Mouse (Mus musculus): ENCODE measurements around the gene Hist1h2ab. TPM values are rescaled to one million over a fixed set of nuclear protein-coding genes. Genes with fewer than 3 reads are reported as not detected.
A peak's percentile ranks its signal among the peaks of the same experiment; 100 is the strongest.
"Not testable (repeated sequence)": the region's sequence is repeated elsewhere in the genome, so short reads cannot be mapped to it uniquely, and the experiment has no call there.

The Hist1h2ab gene
- polyA plus RNA-seq, 1 experiment from 2014 or later = 3.5 TPM

DNA sequence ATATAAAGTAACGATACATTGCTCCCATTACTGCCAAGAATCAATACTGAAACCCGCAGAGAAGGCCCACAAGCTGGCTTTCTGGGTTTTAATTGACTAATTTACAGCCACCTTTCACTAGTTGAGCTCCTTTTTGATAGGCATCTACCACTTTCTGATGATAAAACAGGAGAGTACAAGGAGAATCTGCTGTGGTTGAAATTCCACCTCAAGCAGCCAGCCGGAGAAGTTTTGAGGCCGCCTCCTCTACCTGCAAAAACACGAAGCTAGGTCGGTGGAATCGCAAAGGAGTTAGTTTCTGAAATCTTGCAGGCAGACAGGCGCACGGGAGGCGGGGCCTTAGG lies 12.3 kb downstream of the Hist1h2ab start:
- H3K4me2 ChIP-seq (ENCODE audit: low read depth, low read length) = peak overlapping the region; percentile 59
- H3K9ac ChIP-seq (replicated peaks; ENCODE audit: low read depth, low read length) = peak overlapping the region; percentile 51; the same call in 1 of the 2 replicates
- ATAC-seq (ENCODE audit: low read depth) = no peak
- H3K27me3 ChIP-seq (ENCODE audit: control insufficient read depth, insufficient read depth, low read length) = no peaks in the 10 kb centered on the region
- H3K27ac ChIP-seq (ENCODE audit: low read depth, low read length) = peak overlapping the region; percentile 6; the same call in 1 of the 2 replicates
- no peaks in the 10 kb centered on the region for H3K9me3 ChIP-seq (ENCODE audit: control insufficient read depth, low read length)
- H3K36me3 ChIP-seq (ENCODE audit: control insufficient read depth, insufficient read depth, low read length) = no peaks in the 10 kb centered on the region
- WGBS = under 1% methylated on average over 10 of the region's 10 CpGs
- H3K4me3 ChIP-seq (ENCODE audit: low read depth, low read length) = peak overlapping the region; percentile 45
- peaks cover 7% of the 10 kb centered on the region for H3K4me1 ChIP-seq (ENCODE audit: control insufficient read depth, insufficient read depth, low read length)

DNA sequence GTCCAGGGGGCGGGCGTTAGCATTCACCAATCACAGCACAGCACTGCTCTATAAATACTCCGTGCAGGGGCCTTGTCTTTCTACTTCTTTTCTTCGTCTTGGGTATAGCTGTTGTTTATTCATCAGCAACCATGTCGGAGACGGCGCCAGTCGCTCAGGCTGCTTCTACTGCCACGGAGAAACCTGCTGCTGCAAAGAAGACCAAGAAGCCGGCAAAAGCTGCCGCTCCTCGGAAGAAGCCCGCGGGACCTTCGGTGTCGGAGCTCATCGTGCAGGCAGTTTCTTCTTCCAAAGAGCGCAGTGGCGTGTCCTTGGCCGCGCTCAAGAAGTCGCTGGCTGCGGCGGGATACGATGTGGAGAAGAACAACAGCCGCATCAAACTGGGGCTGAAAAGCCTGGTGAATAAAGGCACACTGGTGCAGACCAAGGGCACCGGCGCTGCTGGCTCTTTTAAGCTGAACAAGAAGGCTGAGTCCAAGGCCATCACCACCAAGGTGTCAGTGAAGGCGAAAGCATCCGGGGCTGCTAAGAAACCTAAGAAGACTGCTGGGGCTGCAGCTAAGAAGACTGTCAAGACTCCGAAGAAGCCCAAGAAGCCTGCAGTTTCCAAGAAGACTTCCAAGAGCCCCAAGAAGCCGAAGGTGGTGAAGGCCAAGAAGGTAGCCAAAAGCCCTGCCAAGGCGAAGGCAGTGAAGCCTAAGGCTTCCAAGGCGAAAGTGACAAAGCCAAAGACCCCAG lies 12.8 kb downstream of the Hist1h2ab start, which contains the start of gene Hist1h1a:
Hist1h1a (plus strand) TSS at position 81 of the 738 bp plus-strand sequence.
- Histone ChIP-seq H3K4me2 (ENCODE audit: low read depth, low read length) (peak within 1 kb of the TSS; percentile 59), H3K9me3 (ENCODE audit: control insufficient read depth, low read length) (no peaks in the 10 kb centered on the region), H3K4me1 (ENCODE audit: control insufficient read depth, insufficient read depth, low read length) (peaks cover 7% of the 10 kb centered on the region), H3K4me3 (ENCODE audit: low read depth, low read length) (peak within 1 kb of the TSS; percentile 45), H3K27ac (ENCODE audit: low read depth, low read length) (peak within 1 kb of the TSS; percentile 63; the same call in 1 of the 2 replicates), H3K36me3 (ENCODE audit: control insufficient read depth, insufficient read depth, low read length) (no peaks in the 10 kb centered on the region), H3K9ac (replicated peaks; ENCODE audit: low read depth, low read length) (peak within 1 kb of the TSS; percentile 51), H3K27me3 (ENCODE audit: control insufficient read depth, insufficient read depth, low read length) (no peaks in the 10 kb centered on the region)
- WGBS = 3% methylated on average over 34 of the region's 34 CpGs
- ATAC-seq (ENCODE audit: low read depth) = peak; percentile 78

DNA sequence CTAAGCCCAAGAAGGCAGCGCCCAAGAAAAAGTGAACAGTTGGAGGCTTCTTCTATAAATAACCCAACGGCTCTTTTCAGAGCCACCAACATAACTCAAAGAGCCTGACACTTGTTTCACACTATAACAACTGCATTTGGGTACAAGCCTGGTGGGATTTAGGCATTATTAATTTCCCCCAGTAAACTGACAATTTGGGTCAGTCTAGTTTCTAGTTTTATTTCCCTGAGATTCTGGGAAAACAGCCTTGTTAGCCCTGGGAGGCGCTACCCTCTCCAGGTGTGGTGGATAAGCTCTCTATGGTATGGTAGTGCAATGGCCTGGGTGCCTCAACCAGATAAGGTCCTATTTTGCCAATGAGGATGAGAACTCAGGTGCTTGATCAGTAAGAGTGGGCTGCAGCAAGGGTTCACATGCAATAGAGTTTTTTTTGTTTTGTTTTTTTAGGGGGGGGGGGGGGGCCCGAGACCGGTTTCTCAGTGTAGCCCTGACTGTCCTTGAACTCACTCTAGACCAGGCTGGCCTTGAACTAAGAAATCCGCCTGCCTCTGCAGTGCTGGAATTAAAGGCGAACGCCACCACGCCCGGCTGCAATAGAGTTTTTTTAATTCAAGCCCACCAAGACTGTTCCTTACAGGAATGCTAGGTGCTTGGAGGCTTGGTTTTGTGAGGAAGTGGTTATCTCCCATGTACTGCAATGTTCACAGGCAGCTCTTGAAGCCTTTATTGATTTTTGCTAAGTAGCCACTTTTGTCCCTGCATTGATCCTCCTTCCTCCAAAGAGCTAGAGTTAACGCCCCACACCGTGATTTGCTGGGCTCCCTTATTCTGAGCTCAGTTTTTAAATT lies 13.6 kb downstream of the Hist1h2ab start:
- no peak overlapping the region for H3K27ac ChIP-seq (ENCODE audit: low read depth, low read length)
- no peaks in the 10 kb centered on the region for H3K36me3 ChIP-seq (ENCODE audit: control insufficient read depth, insufficient read depth, low read length)

DNA sequence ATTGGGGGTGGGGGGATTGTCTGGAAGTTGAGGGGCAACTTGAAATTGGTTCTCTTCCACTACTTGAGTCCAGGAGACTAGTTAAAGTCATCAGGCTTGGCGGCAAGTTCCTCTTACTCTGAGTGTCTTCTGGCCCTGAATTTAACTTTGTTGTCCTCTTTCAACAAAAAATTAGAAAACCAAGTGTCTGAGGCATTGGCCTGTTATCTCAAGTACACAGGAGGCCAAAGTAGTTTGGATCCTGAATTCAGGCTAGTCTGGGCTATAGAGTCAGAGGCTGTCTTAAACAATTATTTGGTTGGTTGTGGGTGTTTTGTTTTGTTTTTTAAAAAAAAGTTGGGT lies 14.2 kb downstream of the Hist1h2ab start:
- Histone ChIP-seq H3K4me3 (ENCODE audit: low read depth, low read length) (no peak overlapping the region), H3K9me3 (ENCODE audit: control insufficient read depth, low read length) (no peaks in the 10 kb centered on the region), H3K27me3 (ENCODE audit: control insufficient read depth, insufficient read depth, low read length) (no peaks in the 10 kb centered on the region), H3K9ac (replicated peaks; ENCODE audit: low read depth, low read length) (no peak overlapping the region), H3K27ac (ENCODE audit: low read depth, low read length) (no peak overlapping the region), H3K36me3 (ENCODE audit: control insufficient read depth, insufficient read depth, low read length) (no peaks in the 10 kb centered on the region), H3K4me2 (ENCODE audit: low read depth, low read length) (no peak overlapping the region), H3K4me1 (ENCODE audit: control insufficient read depth, insufficient read depth, low read length) (peaks cover 7% of the 10 kb centered on the region)
- ATAC-seq (ENCODE audit: low read depth) = no peak
- WGBS = 65% methylated on average over 1 of the region's 1 CpGs

More for the DNA sequence above, 13.6 kb downstream of the Hist1h2ab start:
- peaks cover 7% of the 10 kb centered on the region for H3K4me1 ChIP-seq (ENCODE audit: control insufficient read depth, insufficient read depth, low read length)
- no peaks in the 10 kb centered on the region for H3K27me3 ChIP-seq (ENCODE audit: control insufficient read depth, insufficient read depth, low read length)
- WGBS = 37% methylated on average over 12 of the region's 12 CpGs
- peak overlapping the region; percentile 59 for H3K4me2 ChIP-seq (ENCODE audit: low read depth, low read length)
- no peak for ATAC-seq (ENCODE audit: low read depth)
- H3K9ac ChIP-seq (replicated peaks; ENCODE audit: low read depth, low read length) = peak overlapping the region; percentile 51
- no peaks in the 10 kb centered on the region for H3K9me3 ChIP-seq (ENCODE audit: control insufficient read depth, low read length)
- peak overlapping the region; percentile 45 for H3K4me3 ChIP-seq (ENCODE audit: low read depth, low read length)

- Histone ChIP-seq H3K27me3 (ENCODE audit: control insufficient read depth, insufficient read depth, low read length) (no peaks in the 10 kb centered on the region), H3K36me3 (ENCODE audit: control insufficient read depth, insufficient read depth, low read length) (no peaks in the 10 kb centered on the region), H3K4me1 (ENCODE audit: control insufficient read depth, insufficient read depth, low read length) (peaks cover 7% of the 10 kb centered on the region), H3K9me3 (ENCODE audit: control insufficient read depth, low read length) (no peaks in the 10 kb centered on the region), H3K27ac (ENCODE audit: low read depth, low read length) (no peak overlapping the region), H3K4me2 (ENCODE audit: low read depth, low read length) (no peak overlapping the region), H3K9ac (replicated peaks; ENCODE audit: low read depth, low read length) (no peak overlapping the region), H3K4me3 (ENCODE audit: low read depth, low read length) (no peak overlapping the region)
- ATAC-seq (ENCODE audit: low read depth) = no peak
These were observed 15.8 kb downstream of the Hist1h2ab start for GRCm38 (mm10) chr13:23766772-23767171.

DNA sequence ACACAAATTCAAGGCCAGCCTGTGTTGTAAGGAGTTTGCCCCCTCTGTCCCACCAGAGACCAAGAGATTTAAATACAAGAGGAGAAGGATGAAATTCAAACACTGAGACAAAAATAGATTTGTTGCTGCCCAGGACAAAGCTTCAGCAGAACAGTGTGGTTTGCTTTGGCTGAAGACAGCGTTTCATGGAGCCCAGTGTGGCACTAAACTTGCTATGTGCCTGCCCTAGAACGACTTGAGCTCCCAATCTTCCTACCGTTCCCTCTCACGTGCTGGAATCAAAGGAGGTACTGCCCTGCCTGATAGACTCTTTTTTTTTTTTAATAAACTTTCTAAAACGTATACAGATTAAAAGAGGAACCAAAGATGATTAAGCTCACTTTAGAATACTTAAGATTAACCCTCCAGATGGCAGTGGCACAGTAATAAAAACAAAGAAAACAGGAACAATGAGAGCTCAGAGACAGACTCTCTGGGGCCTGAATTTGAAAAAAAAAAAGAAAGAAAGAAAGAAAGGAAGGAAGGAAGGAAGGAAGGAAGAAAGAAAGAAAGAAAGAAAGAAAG lies 18.0 kb downstream of the Hist1h2ab start:
- Histone ChIP-seq H3K27me3 (ENCODE audit: control insufficient read depth, insufficient read depth, low read length) (no peaks in the 10 kb centered on the region), H3K4me2 (ENCODE audit: low read depth, low read length) (no peak overlapping the region), H3K27ac (ENCODE audit: low read depth, low read length) (no peak overlapping the region), H3K4me1 (ENCODE audit: control insufficient read depth, insufficient read depth, low read length) (peaks cover 10% of the 10 kb centered on the region), H3K9me3 (ENCODE audit: control insufficient read depth, low read length) (no peaks in the 10 kb centered on the region), H3K36me3 (ENCODE audit: control insufficient read depth, insufficient read depth, low read length) (no peaks in the 10 kb centered on the region), H3K9ac (replicated peaks; ENCODE audit: low read depth, low read length) (no peak overlapping the region), H3K4me3 (ENCODE audit: low read depth, low read length) (no peak overlapping the region)
- ATAC-seq (ENCODE audit: low read depth) = no peak
- WGBS = 44% methylated on average over 5 of the region's 5 CpGs

DNA sequence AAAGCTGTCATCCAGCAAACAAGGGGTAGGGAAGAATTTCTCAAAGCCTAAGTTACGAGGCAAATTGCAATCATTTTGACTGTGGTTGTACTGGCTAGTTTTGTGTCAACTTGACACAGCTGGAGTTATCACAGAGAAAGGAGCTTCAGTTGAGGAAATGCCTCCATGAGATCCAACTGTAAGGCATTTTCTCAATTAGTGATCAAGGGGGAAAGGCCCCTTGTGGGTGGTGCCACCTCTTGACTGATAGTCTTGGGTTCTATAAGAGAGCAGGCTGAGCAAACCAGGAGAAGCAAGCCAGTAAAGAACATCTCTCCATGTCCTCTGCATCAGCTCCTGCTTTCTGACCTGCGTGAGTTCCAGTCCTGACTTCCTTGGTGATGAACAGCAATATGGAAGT lies 18.7 kb downstream of the Hist1h2ab start, which contains the start of gene Trim38:
Trim38 (plus strand) TSS at position 301 of the 400 bp plus-strand sequence.
- H3K4me1 ChIP-seq (ENCODE audit: control insufficient read depth, insufficient read depth, low read length); ATAC-seq (ENCODE audit: low read depth): not testable (repeated sequence)
- 89% methylated on average over 2 of the region's 2 CpGs for WGBS

GRCm38 (mm10) chr13:23772561-23773313 lies 21.8 kb downstream of the Hist1h2ab start:
- Histone ChIP-seq H3K27me3 (ENCODE audit: control insufficient read depth, insufficient read depth, low read length) (no peaks in the 10 kb centered on the region), H3K4me3 (ENCODE audit: low read depth, low read length) (no peak overlapping the region), H3K9ac (replicated peaks; ENCODE audit: low read depth, low read length) (no peak overlapping the region), H3K27ac (ENCODE audit: low read depth, low read length) (no peak overlapping the region), H3K9me3 (ENCODE audit: control insufficient read depth, low read length) (no peaks in the 10 kb centered on the region), H3K36me3 (ENCODE audit: control insufficient read depth, insufficient read depth, low read length) (no peaks in the 10 kb centered on the region), H3K4me2 (ENCODE audit: low read depth, low read length) (peak overlapping the region; percentile 40), H3K4me1 (ENCODE audit: control insufficient read depth, insufficient read depth, low read length) (0 out of 2 replicates have a peak, but pooled peaks cover 3% of the 10 kb centered on the region)
- peak; percentile 93 for ATAC-seq (ENCODE audit: low read depth)
- 30% methylated on average over 21 of the region's 21 CpGs for WGBS

More for the DNA sequence above, 18.7 kb downstream of the Hist1h2ab start, which contains the start of gene Trim38:
- not testable (repeated sequence) for H3K9me3 ChIP-seq (ENCODE audit: control insufficient read depth, low read length); H3K4me3 ChIP-seq (ENCODE audit: low read depth, low read length); H3K27ac ChIP-seq (ENCODE audit: low read depth, low read length); H3K4me2 ChIP-seq (ENCODE audit: low read depth, low read length); H3K36me3 ChIP-seq (ENCODE audit: control insufficient read depth, insufficient read depth, low read length); H3K27me3 ChIP-seq (ENCODE audit: control insufficient read depth, insufficient read depth, low read length); H3K9ac ChIP-seq (replicated peaks; ENCODE audit: low read depth, low read length)
